Mouse (Mus musculus) hindbrain, postnatal 0 days (tissue): ENCODE data around the gene Npas3. TPM values are rescaled to one million over a fixed set of nuclear protein-coding genes. Genes with fewer than 3 reads are reported as not detected.

ENCODE experiments used
- ATAC-seq: fragments of 200-750 bp; cut with Nextera tagmentation; 2 replicates; pipeline ENCODE4 v1.8.0; 2017; ENCODE audit warnings: mild to moderate bottlenecking, moderate TSS enrichment, moderate library complexity
- DNase-seq: peaks from one replicate; pipeline ENCODE4 v3.0.0-alpha.2; 2015; ENCODE audit warnings: low spot score
- H3K27ac ChIP-seq: fragments of 300-500 bp; sonication (generic); 2 replicates; pipeline ENCODE4 v1.5.1; 2014; ENCODE audit warnings: mild to moderate bottlenecking
- H3K27me3 ChIP-seq: fragments of 300-500 bp; sonication (generic); 2 replicates; pipeline ENCODE4 v1.6.1; 2014; ENCODE audit warnings: low read length, mixed read lengths; ENCODE audit not compliant: insufficient read depth
- H3K36me3 ChIP-seq: fragments of 300-500 bp; sonication (generic); 2 replicates; pipeline ENCODE4 v1.6.1; 2014; ENCODE audit warnings: low read length, mixed read lengths; ENCODE audit not compliant: insufficient read depth
- H3K4me1 ChIP-seq: fragments of 300-500 bp; sonication (generic); 2 replicates; pipeline ENCODE4 v1.6.1; 2014; ENCODE audit warnings: antibody characterized with exemption, low read length, mixed read lengths; ENCODE audit not compliant: insufficient read depth
- H3K4me2 ChIP-seq: fragments of 300-500 bp; sonication (generic); 2 replicates; pipeline ENCODE4 v1.6.1; 2014; ENCODE audit warnings: low read depth, mild to moderate bottlenecking, low read length, moderate library complexity, mixed read lengths
- H3K4me3 ChIP-seq: fragments of 300-500 bp; sonication (generic); 2 replicates; pipeline ENCODE4 v1.5.1; 2014; ENCODE audit warnings: low read length
- H3K9ac ChIP-seq: fragments of 300-500 bp; sonication (generic); replicated peaks from 2 replicates; pipeline ENCODE4 v1.6.1; 2014; ENCODE audit warnings: mild to moderate bottlenecking, low read length, moderate library complexity, mixed read lengths
- H3K9me3 ChIP-seq: fragments of 300-500 bp; sonication (generic); 2 replicates; pipeline ENCODE4 v1.6.1; 2016; ENCODE audit warnings: low read length, mixed read lengths
- CTCF ChIP-seq: IDR thresholded peaks from 2 replicates; pipeline ENCODE4 v1.5.1; 2016; ENCODE audit warnings: antibody characterized with exemption, control low read depth, low read depth
- WGBS: fragments of 180-500 bp; shearing (Covaris S2); extraction: QIAGEN DNeasy Blood & Tissue Kit; methylation state at CpG from one replicate; pipeline ENCODE4 v1.1.7; 2014; 5-methylcytosine and 5-hydroxymethylcytosine counted together
- polyA plus RNA-seq: library from polyadenylated mRNA; unstranded; fragments of >200 nt; fragmentation: Nextera tagmentation; extraction: Ambion mirVana; gene quantifications from 2 replicates; pipeline ENCODE4 v1.2.1, GENCODE M21; 2015
- total RNA-seq: library from RNA; depleted of rRNA; stranded (reverse); fragments of >200 nt; gene quantifications from 2 replicates; pipeline ENCODE4 v1.2.3, GENCODE M21; 2014

The Npas3 gene
- total and polyA plus RNA-seq, 2 experiments from 2014 or later = 28.0 to 53.8 TPM

DNA sequence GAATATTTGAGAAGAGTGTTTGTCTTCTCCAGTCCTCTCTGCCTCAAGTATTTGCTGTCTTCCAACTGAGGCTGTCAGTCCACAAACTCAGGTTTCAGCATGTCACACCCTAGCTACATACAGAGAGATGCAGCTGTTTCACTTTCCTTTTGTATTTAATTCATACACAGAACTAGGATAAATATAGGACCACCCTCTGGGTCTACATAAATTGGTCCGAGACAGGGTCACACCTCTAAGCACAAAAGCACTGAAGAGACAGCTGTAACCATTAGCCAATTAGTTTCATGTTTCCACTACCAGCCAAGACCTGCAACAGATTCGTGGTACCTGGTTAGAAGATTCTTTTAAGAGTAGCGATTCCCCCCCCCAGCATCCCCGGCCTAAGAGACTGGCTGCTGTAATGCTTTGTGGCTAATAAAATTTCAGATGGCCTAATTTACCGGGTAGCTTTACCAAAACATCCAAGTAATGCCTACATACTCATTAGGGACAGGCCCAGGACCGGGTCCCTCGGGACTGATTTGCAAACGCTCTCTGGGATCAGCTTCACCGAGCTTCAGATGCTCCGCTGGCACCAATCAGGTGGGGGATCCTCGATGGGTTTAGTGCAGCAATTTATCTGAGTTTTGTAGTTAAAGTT is 376.0 kb downstream of the Npas3 start:
- 58% methylated on average over 11 of the region's 11 CpGs for WGBS
- H3K4me2 ChIP-seq = no peak overlapping the region
- no peaks in the 10 kb centered on the region for H3K9me3 ChIP-seq
- ATAC-seq = no peak
- H3K36me3 ChIP-seq = no peaks in the 10 kb centered on the region
- H3K27me3 ChIP-seq = no peaks in the 10 kb centered on the region
- H3K9ac ChIP-seq = no peak overlapping the region
- H3K4me3 ChIP-seq = no peak overlapping the region
- DNase-seq = no peak
- TF ChIP-seq CTCF = no peak
- peaks cover 17% of the 10 kb centered on the region for H3K4me1 ChIP-seq
- H3K27ac ChIP-seq = no peak overlapping the region

DNA sequence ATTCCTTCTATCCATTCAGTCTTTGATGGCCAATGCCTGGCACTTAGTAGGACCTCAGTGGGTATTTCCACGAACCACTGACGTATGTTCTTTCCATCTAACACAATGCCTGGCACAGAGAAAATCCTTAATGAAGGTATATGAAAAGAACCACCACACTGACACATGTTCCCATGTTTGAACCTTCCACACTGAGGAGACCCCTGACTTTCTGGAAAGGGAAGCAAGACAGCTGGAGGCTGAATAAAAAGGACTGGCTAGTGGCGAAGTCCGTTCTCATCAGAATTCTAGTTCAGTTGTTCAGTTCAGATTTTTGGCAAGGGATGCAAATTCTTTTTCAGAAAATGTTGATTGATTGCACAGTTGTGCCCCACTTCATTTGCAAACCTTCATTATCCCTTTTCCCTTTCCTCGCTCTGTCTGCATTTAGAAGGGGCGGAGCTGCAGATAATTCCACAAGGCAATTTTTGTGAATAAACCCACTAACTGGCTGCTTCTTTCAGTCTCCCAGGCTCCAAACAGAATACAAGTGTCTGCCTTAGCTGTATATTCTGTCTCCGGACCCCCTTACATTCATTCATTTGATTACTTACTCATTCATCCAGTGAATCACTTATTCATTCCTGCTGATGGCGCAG is 381.1 kb downstream of the Npas3 start:
- DNase-seq (no peak), ATAC-seq (no peak)
- Histone ChIP-seq H3K4me2 (no peak overlapping the region), H3K36me3 (no peaks in the 10 kb centered on the region), H3K4me3 (no peak overlapping the region), H3K9me3 (no peaks in the 10 kb centered on the region), H3K4me1 (peaks cover 8% of the 10 kb centered on the region), H3K27me3 (no peaks in the 10 kb centered on the region), H3K27ac (no peak overlapping the region), H3K9ac (no peak overlapping the region)
- WGBS = 59% methylated on average over 8 of the region's 8 CpGs
- TF ChIP-seq CTCF = no peak

DNA sequence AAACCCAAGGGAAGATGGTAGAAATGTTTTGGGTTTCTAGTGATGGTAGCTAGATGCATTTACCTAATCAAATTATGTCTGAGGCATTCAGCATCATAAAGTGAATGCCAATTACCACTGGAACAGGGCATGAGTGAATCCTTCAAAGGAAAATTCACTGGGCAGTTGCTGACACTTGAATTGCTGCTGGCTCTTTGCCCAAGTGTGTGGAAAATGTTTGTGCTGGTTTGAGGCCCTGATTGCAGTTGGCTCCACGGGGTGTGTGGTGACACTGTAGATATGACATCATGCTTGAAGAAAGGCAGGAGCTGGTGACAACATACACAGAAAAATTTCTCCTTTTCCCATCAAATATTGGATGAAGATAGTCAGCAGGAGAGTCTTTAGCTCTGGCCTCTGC is 382.1 kb downstream of the Npas3 start:
- peaks cover 6% of the 10 kb centered on the region for H3K4me1 ChIP-seq
- no peak for ATAC-seq
- H3K4me3 ChIP-seq = no peak overlapping the region
- no peaks in the 10 kb centered on the region for H3K9me3 ChIP-seq
- no peaks in the 10 kb centered on the region for H3K27me3 ChIP-seq
- H3K9ac ChIP-seq = no peak overlapping the region
- H3K36me3 ChIP-seq = no peaks in the 10 kb centered on the region
- TF ChIP-seq CTCF = no peak
- no peak overlapping the region for H3K4me2 ChIP-seq
- peak; percentile 46 for DNase-seq
- H3K27ac ChIP-seq = no peak overlapping the region
- 31% methylated on average over 1 of the region's 1 CpGs for WGBS

DNA sequence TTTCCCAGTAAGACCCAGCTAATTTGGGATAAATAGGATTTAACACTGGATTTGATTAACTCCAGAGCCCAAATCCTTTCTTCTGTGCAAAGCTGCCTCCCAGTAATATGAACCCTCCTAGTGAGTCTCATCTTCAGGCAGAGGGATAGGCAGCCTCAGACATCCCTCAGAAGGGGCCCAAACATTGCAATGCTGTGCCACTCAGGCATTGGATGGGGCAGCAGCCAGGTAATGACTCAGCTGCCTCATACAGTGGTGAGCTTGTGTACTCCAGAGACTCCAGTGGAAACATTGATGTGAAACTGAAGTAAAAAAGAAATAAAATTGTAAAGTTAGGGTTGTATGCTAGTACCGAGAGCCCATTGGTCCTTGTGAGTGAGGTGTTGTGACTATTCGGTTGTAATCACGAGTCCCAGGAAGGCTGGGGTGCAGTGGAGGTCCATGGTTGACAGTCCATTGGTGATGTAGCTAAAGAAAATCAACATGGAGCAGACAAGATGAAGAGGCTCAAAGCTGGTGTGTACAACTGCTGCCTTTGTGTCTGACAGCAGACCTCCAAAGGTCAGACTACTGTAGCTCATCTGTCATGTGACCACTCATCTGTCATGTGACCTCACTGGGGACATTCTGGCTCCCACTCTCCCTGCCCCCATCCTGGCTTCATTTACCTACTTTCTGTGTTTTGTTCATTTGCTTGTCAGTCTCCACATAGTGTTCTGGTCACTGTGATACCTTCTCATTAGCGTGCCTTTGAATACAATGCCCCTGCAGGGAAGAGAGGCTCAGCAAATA is 383.0 kb downstream of the Npas3 start:
- no peaks in the 10 kb centered on the region for H3K36me3 ChIP-seq
- H3K9me3 ChIP-seq = no peaks in the 10 kb centered on the region
- ATAC-seq = no peak
- H3K9ac ChIP-seq = no peak overlapping the region
- no peak for TF ChIP-seq CTCF
- no peaks in the 10 kb centered on the region for H3K27me3 ChIP-seq
- no peak overlapping the region for H3K4me3 ChIP-seq
- H3K27ac ChIP-seq = no peak overlapping the region
- no peak for DNase-seq
- 87% methylated on average over 4 of the region's 4 CpGs for WGBS
- peaks cover 6% of the 10 kb centered on the region for H3K4me1 ChIP-seq
- no peak overlapping the region for H3K4me2 ChIP-seq

DNA sequence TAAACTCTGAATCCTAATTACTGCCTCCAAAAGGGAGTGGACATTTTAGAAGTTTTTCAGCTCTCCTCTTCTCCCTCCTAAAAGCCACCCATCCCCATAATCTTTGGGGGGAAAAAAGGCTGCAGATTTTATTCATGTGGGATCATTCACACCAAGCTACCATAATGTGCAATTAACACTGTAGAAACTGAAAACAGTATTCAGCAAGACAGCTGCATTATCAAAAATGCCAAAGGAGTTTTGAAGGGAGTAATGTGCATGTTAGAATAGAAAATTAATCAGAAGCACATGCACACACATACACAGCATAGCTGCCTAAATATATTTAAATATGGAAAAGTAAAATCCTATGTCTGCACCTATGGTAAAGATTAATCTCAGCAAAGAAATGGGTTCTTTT is 390.1 kb downstream of the Npas3 start:
- Histone ChIP-seq H3K4me2 (no peak overlapping the region), H3K27ac (no peak overlapping the region), H3K36me3 (no peaks in the 10 kb centered on the region), H3K9me3 (no peaks in the 10 kb centered on the region), H3K4me3 (no peak overlapping the region), H3K9ac (no peak overlapping the region), H3K27me3 (no peaks in the 10 kb centered on the region), H3K4me1 (no peaks in the 10 kb centered on the region)
- no peak for DNase-seq
- ATAC-seq = no peak
- no peak for TF ChIP-seq CTCF

DNA sequence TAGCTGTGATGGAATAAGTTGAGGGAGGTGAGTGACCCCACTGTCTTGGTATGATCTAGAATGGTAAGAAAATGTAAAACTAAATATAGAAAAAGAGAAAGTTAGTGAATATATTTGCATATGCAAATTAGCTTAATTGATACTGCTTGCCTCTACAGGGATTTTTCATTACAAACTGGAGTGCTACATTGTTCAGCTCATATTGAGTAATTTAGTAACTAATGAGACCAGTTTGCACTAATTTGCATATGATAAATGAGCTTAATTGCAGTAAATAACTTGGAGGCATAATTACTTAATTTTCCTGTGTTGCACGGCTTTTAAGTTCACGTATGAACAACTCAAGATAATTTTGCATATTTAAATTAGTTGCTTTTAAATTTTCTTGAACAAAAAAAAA is 398.8 kb downstream of the Npas3 start:
- DNase-seq (no peak), ATAC-seq (no peak)
- H3K4me2 ChIP-seq = no peak overlapping the region
- no peaks in the 10 kb centered on the region for H3K27me3 ChIP-seq
- 47% methylated on average over 2 of the region's 2 CpGs for WGBS
- H3K9me3 ChIP-seq = no peaks in the 10 kb centered on the region
- TF ChIP-seq CTCF = no peak
- H3K4me3 ChIP-seq = no peak overlapping the region
- no peak overlapping the region for H3K27ac ChIP-seq
- H3K9ac ChIP-seq = no peak overlapping the region
- H3K4me1 ChIP-seq = no peaks in the 10 kb centered on the region
- H3K36me3 ChIP-seq = no peaks in the 10 kb centered on the region
